ENCODE assay signal across 7 mouse cellular contexts in the genomic region with DNA sequence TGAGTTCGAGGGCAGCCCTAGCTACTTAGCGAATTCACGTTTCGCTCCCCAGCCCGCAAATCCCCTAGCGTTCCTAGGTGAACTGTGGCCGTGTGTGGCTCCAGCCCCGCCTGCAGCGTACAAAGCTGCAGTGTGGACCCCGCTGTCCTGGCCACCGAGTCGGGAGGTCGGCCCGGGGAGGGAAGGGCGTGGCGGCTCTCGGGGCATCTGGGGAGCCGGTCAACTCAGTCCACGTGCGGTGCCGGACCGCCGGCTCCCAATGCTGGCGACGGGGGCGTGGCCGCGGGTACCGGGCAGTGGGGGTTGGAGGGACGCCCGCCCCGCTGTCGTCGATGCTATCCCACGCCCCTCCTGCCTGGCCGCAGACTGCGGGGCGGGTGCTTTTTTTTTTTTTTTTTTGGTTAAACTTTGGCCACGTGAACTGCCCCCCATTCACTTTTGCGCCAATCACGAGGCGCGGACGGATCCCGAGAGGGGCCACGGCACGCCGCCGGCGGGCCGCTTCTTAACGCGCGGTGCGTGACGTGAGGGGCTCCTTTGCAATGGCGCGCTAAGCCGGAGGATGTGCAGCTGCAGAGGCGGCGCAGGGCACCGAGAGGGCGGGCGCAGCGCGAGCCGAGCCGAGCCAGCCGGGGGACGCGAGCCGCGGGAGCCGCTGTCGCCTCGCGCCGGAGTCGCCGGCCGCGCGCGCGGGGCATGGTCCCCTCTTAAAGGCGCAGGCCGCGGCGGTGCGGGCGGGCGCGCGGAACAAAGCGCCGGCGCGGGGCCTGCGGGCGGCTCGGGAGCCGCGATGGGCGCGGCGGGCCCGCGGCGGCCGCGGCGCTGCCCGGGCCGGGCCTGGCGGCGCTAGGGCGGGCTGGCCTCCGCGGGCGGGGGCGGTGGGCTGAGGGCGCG. TPM values are rescaled to one million over a fixed set of nuclear protein-coding genes. Genes with fewer than 3 reads are reported as not detected.
DNase-seq lines count a peak whose midpoint lies in the region; ATAC-seq and TF ChIP-seq lines count a peak whose summit lies in the region.

A gene (plus strand): TSS at position 555 of the 894 bp plus-strand sequence.

- peak within 1 kb of the TSS; percentile 96 for H3K4me2 ChIP-seq in intestine, postnatal 0 days (replicated peaks; ENCODE audit: low read depth)
- peak within 1 kb of the TSS; percentile 80 for H3K4me2 ChIP-seq in midbrain, embryonic 11.5 days

- H3K27me3 ChIP-seq in embryonic facial prominence, embryonic 10.5 days (replicated peaks; ENCODE audit: low read depth, poor library complexity, severe bottlenecking): no peaks in the 10 kb centered on the region
- H3K27me3 ChIP-seq in intestine, postnatal 0 days (replicated peaks; ENCODE audit: control insufficient read depth, insufficient read depth, low read length): no peaks in the 10 kb centered on the region
- no peaks in the 10 kb centered on the region for H3K27me3 ChIP-seq in midbrain, embryonic 11.5 days (ENCODE audit: control insufficient read depth, insufficient read depth, low read length)

- peaks cover 9% of the 10 kb centered on the region for H3K36me3 ChIP-seq in embryonic facial prominence, embryonic 10.5 days (replicated peaks)
- no peaks in the 10 kb centered on the region for H3K36me3 ChIP-seq in intestine, postnatal 0 days (ENCODE audit: control insufficient read depth, insufficient read depth)
- no peaks in the 10 kb centered on the region for H3K36me3 ChIP-seq in midbrain, embryonic 11.5 days (ENCODE audit: control insufficient read depth, insufficient read depth, low read length)

- WGBS in embryonic facial prominence, embryonic 10.5 days: 3% methylated on average over 123 of the region's 123 CpGs
- WGBS in intestine, postnatal 0 days: under 1% methylated on average over 95 of the region's 123 CpGs
- WGBS in midbrain, embryonic 11.5 days: under 1% methylated on average over 95 of the region's 123 CpGs

- intact Hi-C loops in left cerebral cortex, postnatal 4 days (cut with DNase I): loop anchor here (2.0 to 5.0 kb wide), 2 partner anchors 192 to 278 kb away; a partner anchor contains a TSS

- H3K9me3 ChIP-seq in embryonic facial prominence, embryonic 10.5 days: no peaks in the 10 kb centered on the region
- no peaks in the 10 kb centered on the region for H3K9me3 ChIP-seq in intestine, postnatal 0 days (ENCODE audit: control insufficient read depth)
- H3K9me3 ChIP-seq in midbrain, embryonic 11.5 days (ENCODE audit: control insufficient read depth, low read length): no peaks in the 10 kb centered on the region

- peak within 1 kb of the TSS; percentile 96 for H3K27ac ChIP-seq in embryonic facial prominence, embryonic 10.5 days (replicated peaks)
- peak within 1 kb of the TSS; percentile 28; the same call in 1 of the 2 replicates for H3K27ac ChIP-seq in intestine, postnatal 0 days (ENCODE audit: low read depth, low read length)
- H3K27ac ChIP-seq in midbrain, embryonic 11.5 days (ENCODE audit: low read depth, low read length): peak within 1 kb of the TSS; percentile 90

- TF ChIP-seq CTCF in intestine, postnatal 0 days (IDR thresholded peaks at IDR 0.05; ENCODE audit: low read depth): 0 out of 2 replicates have a peak, but pooled peaks have one; percentile 7

- peaks cover 29% of the 10 kb centered on the region for H3K4me1 ChIP-seq in embryonic facial prominence, embryonic 10.5 days
- 0 out of 2 replicates have a peak, but pooled peaks cover 6% of the 10 kb centered on the region for H3K4me1 ChIP-seq in intestine, postnatal 0 days (replicated peaks; ENCODE audit: control insufficient read depth, insufficient read depth, low read length)
- peaks cover 10% of the 10 kb centered on the region; the same call in 1 of the 2 replicates for H3K4me1 ChIP-seq in midbrain, embryonic 11.5 days (ENCODE audit: control insufficient read depth, insufficient read depth, low read length)

- peak; percentile 94 for DNase-seq in adrenal gland, postnatal 14 days
- peak; percentile 93 for DNase-seq in embryonic facial prominence, embryonic 10.5 days (ENCODE audit: low spot score)
- DNase-seq in left cerebral cortex, postnatal 4 days: peak; percentile 92
- DNase-seq in midbrain, embryonic 11.5 days (ENCODE audit: low spot score, missing footprints): peak; percentile 98
- DNase-seq in skeletal muscle tissue, adult 2 months (ENCODE audit: low read depth, low spot score): peak; percentile 79

- peak within 1 kb of the TSS; percentile 78 for H3K9ac ChIP-seq in intestine, postnatal 0 days (ENCODE audit: low read depth, low read length)
- peak within 1 kb of the TSS; percentile 93 for H3K9ac ChIP-seq in midbrain, embryonic 11.5 days (ENCODE audit: low read length)

- H3K4me3 ChIP-seq in embryonic facial prominence, embryonic 10.5 days: peak within 1 kb of the TSS; percentile 98
- H3K4me3 ChIP-seq in intestine, postnatal 0 days (ENCODE audit: low read depth, low read length): peak within 1 kb of the TSS; percentile 70
- H3K4me3 ChIP-seq in midbrain, embryonic 11.5 days (ENCODE audit: low read depth, low read length): peak within 1 kb of the TSS; percentile 91

- peak; percentile 84 for ATAC-seq in granulocyte monocyte progenitor cell, adult 5-6 weeks (replicated peaks; ENCODE audit: poor library complexity, severe bottlenecking)
- peak; percentile 73 for ATAC-seq in intestine, postnatal 0 days
- peak; percentile 92 for ATAC-seq in midbrain, embryonic 11.5 days (ENCODE audit: low FRiP score)

RNA-seq across cellular contexts. Expression of the gene that starts here (rescaled TPM):
- 18.0 and 18.9 TPM in 2 replicates for total RNA-seq in adrenal gland, postnatal 14 days (2021)
- 12.5 and 13.4 TPM in 2 replicates for polyA plus RNA-seq in embryonic facial prominence, embryonic 10.5 days (2016; fragmentation: Nextera tagmentation; extraction: Ambion mirVana)
- 41.8 and 47.6 TPM in 2 replicates for total RNA-seq in granulocyte monocyte progenitor cell, adult 5-6 weeks (2014; fragmentation: Nextera tagmentation)
- total RNA-seq in granulocyte monocyte progenitor cell, adult 5-6 weeks (2017): 69.2 and 79.4 TPM in 2 replicates
- polyA plus RNA-seq in intestine, postnatal 0 days (2015; fragmentation: Nextera tagmentation; extraction: Ambion mirVana): 4.4 and 4.6 TPM in 2 replicates
- 10 to 100 TPM; 32.3 to 35.3 TPM for total RNA-seq in left cerebral cortex, postnatal 4 days (2021)
- 18.4 and 20.4 TPM in 2 replicates for polyA plus RNA-seq in midbrain, embryonic 11.5 days (2014; fragmentation: Nextera tagmentation; extraction: Ambion mirVana)

Comparison
In these comparisons a context has a peak if more than half of its experiments do, and no peak if none do; other contexts are left out.
1. Peak in every context shown above with its lines: DNase-seq, ATAC-seq, H3K4me3 ChIP-seq and H3K27ac ChIP-seq.
2. H3K27ac ChIP-seq: peak in every context shown above with its lines; median percentile 96 in embryonic facial prominence, embryonic 10.5 days; 90 in midbrain, embryonic 11.5 days; 28 in intestine, postnatal 0 days.